9 mouse cellular contexts compared by ENCODE assay signal in the genomic region with DNA sequence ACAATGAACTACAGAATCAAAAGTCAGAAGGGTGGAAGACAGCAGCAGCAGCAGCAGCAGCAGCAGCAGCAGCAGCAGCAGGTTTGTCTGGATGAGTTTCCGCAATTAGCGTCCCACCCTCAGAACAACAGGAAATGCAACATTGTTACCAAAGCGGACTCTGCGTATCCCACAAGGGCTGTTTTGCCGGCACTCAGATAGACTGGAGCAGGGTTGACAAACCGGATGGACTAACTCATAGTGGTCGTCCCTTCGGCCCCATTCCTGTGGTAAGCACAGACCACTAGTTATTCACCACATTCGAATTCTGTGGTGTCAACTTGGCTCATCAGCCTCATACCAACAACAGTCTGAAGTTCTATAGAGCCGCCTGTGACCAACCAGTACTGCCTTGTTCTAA. TPM values are rescaled to one million over a fixed set of nuclear protein-coding genes. Genes with fewer than 3 reads are reported as not detected.
DNase-seq lines count a peak whose midpoint lies in the region; ATAC-seq and TF ChIP-seq lines count a peak whose summit lies in the region.
"Had no signal": no experiment of that assay in that cellular context is flagged by ENCODE, and none has a peak within 500 bp of the region (broad histone marks: within the 10 kb centered on the region; RNA-seq: fewer than 3 reads in every experiment).

No protein-coding gene starts in this region.

- no peaks in the 10 kb centered on the region for H3K27me3 ChIP-seq in kidney, adult 2 months (replicated peaks; ENCODE audit: control insufficient read depth, insufficient read depth, low read length)
- H3K27me3 ChIP-seq in forebrain, embryonic 14.5 days (replicated peaks; ENCODE audit: control insufficient read depth, insufficient read depth, low read length): no peaks in the 10 kb centered on the region

- H3K27ac ChIP-seq in kidney, adult 2 months (ENCODE audit: insufficient read depth, low read depth, low read length): peak overlapping the region; percentile 32; the same call in 1 of the 2 replicates
- H3K27ac ChIP-seq in macrophage: peak overlapping the region; percentile 27; the same call in 1 of the 2 replicates
- H3K27ac ChIP-seq in forebrain, embryonic 14.5 days (ENCODE audit: low read depth, low read length): no peak overlapping the region

- TF ChIP-seq POLR2A in kidney, adult 2 months (IDR thresholded peaks at IDR 0.05; ENCODE audit: low read depth, low read length): no peak

- H3K79me2 ChIP-seq in macrophage (ENCODE audit: inconsistent target): peaks cover 95% of the 10 kb centered on the region

- peak; percentile 60 for DNase-seq in kidney, adult 2 months
- DNase-seq in kidney, postnatal 4 days: no peak
- peak; percentile 62 for DNase-seq in CD4-positive helper T cell, adult 2 months (ENCODE audit: low read depth, low spot score)
- DNase-seq in cerebellum, adult 8-10 months: no peak
- DNase-seq in forebrain, embryonic 14.5 days (ENCODE audit: low spot score): no peak
- DNase-seq in frontal cortex, postnatal 14 days (ENCODE audit: low spot score in 2 of 2): no peak
- DNase-seq: gastrocnemius, postnatal 25 days had no signal

- peak; percentile 84 for ATAC-seq in common myeloid progenitor, adult 5-6 weeks (replicated peaks; ENCODE audit: low read depth, poor library complexity, severe bottlenecking)
- no peak for ATAC-seq in forebrain, embryonic 14.5 days

- H3K36me3 ChIP-seq in kidney, adult 2 months (ENCODE audit: control insufficient read depth, insufficient read depth, low read length): no peaks in the 10 kb centered on the region
- H3K36me3 ChIP-seq in macrophage (ENCODE audit: inconsistent target): no peaks in the 10 kb centered on the region
- H3K36me3 ChIP-seq in forebrain, embryonic 14.5 days (ENCODE audit: control insufficient read depth, insufficient read depth, low read length): no peaks in the 10 kb centered on the region

- H3K4me2 ChIP-seq in forebrain, embryonic 14.5 days (ENCODE audit: low read length): no peak overlapping the region

- no peak overlapping the region for H3K4me3 ChIP-seq in kidney, adult 2 months (ENCODE audit: insufficient read depth, low read depth, low read length)
- H3K4me3 ChIP-seq in macrophage (ENCODE audit: inconsistent target): peak overlapping the region; percentile 12; the same call in 1 of the 2 replicates
- H3K4me3 ChIP-seq in forebrain, embryonic 14.5 days (ENCODE audit: low read depth, low read length): no peak overlapping the region

- 76% methylated on average over 10 of the region's 10 CpGs for WGBS in kidney, adult 2 months
- 3% methylated on average over 10 of the region's 10 CpGs for WGBS in macrophage (ENCODE audit: missing documents)
- 95% methylated on average over 10 of the region's 10 CpGs for WGBS in forebrain, embryonic 14.5 days

- H3K4me1 ChIP-seq in kidney, adult 2 months (ENCODE audit: control insufficient read depth, insufficient read depth, low read length): no peaks in the 10 kb centered on the region
- H3K4me1 ChIP-seq in forebrain, embryonic 14.5 days (ENCODE audit: control insufficient read depth, insufficient read depth, low read length): 0 out of 2 replicates have a peak, but pooled peaks cover 2% of the 10 kb centered on the region

- TF ChIP-seq CTCF in kidney, adult 2 months (conservative IDR thresholded peaks at IDR 0.05; ENCODE audit: insufficient read depth, insufficient read length, low read depth, low read length): no peak

- no peak overlapping the region for H3K9ac ChIP-seq in forebrain, embryonic 14.5 days (ENCODE audit: low read length)

- no peaks in the 10 kb centered on the region for H3K9me3 ChIP-seq in forebrain, embryonic 14.5 days (replicated peaks; ENCODE audit: control insufficient read depth, low read length)

RNA-seq across cellular contexts. Expression of a gene that starts 26.9 kb away (rescaled TPM):
- 9.4 and 10.0 TPM in 2 replicates for polyA plus RNA-seq in kidney, adult 2 months (2012; rRNA removed)
- total RNA-seq in common myeloid progenitor, adult 5-6 weeks (2017): 134 and 162 TPM in 2 replicates
- total RNA-seq in macrophage (2018; cell fraction: chromatin; rRNA removed): 1,000 to 10,000 TPM in 2 of 26 experiments, 100 to 1,000 TPM in 24; 381 to 1,338 (median 680) TPM
- 100 to 1,000 TPM in 1 of 26 experiments, 10 to 100 TPM in 25; 43.2 to 105 (median 67.5) TPM for total RNA-seq in macrophage (2018; cell fraction: cytosol; rRNA removed)
- 100 to 1,000 TPM; 224 to 573 (median 378) TPM for total RNA-seq in macrophage (2018; cell fraction: nucleus; rRNA removed)
- polyA plus RNA-seq in macrophage (2018): 36.4 to 57.7 TPM (median 50.4 TPM) in 3 replicates
- polyA plus RNA-seq in forebrain, embryonic 14.5 days (2014; fragmentation: Nextera tagmentation; extraction: Ambion mirVana): 35.1 and 42.9 TPM in 2 replicates

RNA-seq across cellular contexts. Expression of a gene that starts 27.7 kb away (rescaled TPM):
- 22.2 and 26.0 TPM in 2 replicates for polyA plus RNA-seq in kidney, adult 2 months (2012; rRNA removed)
- total RNA-seq in common myeloid progenitor, adult 5-6 weeks (2017): 8.5 and 12.5 TPM in 2 replicates
- 10 to 100 TPM; 18.1 to 90.3 (median 33.9) TPM for total RNA-seq in macrophage (2018; cell fraction: chromatin; rRNA removed)
- 10 to 100 TPM; 62.9 to 87.4 (median 77.2) TPM for total RNA-seq in macrophage (2018; cell fraction: cytosol; rRNA removed)
- 100 to 1,000 TPM in 2 of 26 experiments, 10 to 100 TPM in 24; 41.7 to 117 (median 67.9) TPM for total RNA-seq in macrophage (2018; cell fraction: nucleus; rRNA removed)
- polyA plus RNA-seq in macrophage (2018): 58.9 to 66.7 TPM (median 60.5 TPM) in 3 replicates
- polyA plus RNA-seq in forebrain, embryonic 14.5 days (2014; fragmentation: Nextera tagmentation; extraction: Ambion mirVana): 26.7 and 28.6 TPM in 2 replicates

Comparison
In these comparisons a context has a peak if more than half of its experiments do, and no peak if none do; other contexts are left out.
1. DNase-seq: peak in kidney, adult 2 months (single experiment) and CD4-positive helper T cell, adult 2 months (single experiment); none in kidney, postnatal 4 days (0 of 2), cerebellum, adult 8-10 months (single experiment), forebrain, embryonic 14.5 days (single experiment) and frontal cortex, postnatal 14 days (0 of 2).